In the genomic region with DNA sequence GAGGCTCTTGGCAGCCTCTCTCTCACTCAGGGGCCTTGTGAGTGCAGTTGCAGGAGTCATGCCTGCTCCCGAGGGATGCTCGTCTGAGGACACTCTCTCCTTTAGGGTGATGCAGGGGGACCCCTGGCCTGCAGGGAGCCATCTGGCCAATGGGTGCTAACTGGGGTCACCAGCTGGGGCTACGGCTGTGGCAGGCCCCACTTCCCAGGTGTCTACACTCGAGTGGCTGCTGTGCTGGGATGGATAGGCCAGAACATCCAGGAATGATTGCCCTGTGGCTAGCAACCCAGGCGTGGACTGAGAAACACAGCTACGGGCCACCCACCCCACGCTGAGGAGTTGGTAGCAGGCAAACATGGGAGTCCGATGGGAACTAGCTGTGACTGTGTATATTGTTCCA, we compare ENCODE assay signal across 10 mouse cellular contexts. TPM values are rescaled to one million over a fixed set of nuclear protein-coding genes. Genes with fewer than 3 reads are reported as not detected.
DNase-seq lines count a peak whose midpoint lies in the region; ATAC-seq and TF ChIP-seq lines count a peak whose summit lies in the region.
"Had no signal": no experiment of that assay in that cellular context is flagged by ENCODE, and none has a peak within 500 bp of the region (broad histone marks: within the 10 kb centered on the region; RNA-seq: fewer than 3 reads in every experiment).

No protein-coding gene starts in this region.

- peak overlapping the region; percentile 86; the same call in 1 of the 2 replicates for H3K9ac ChIP-seq in embryonic facial prominence, embryonic 13.5 days
- peak overlapping the region; percentile 77 for H3K9ac ChIP-seq in intestine, embryonic 15.5 days
- 0 out of 2 replicates have a peak overlapping the region, but pooled peaks have one; percentile 81 for H3K9ac ChIP-seq in midbrain, postnatal 0 days (replicated peaks; ENCODE audit: low read length, poor library complexity, severe bottlenecking)

- no peak for TF ChIP-seq CTCF in layer of hippocampus, adult 2 months (conservative IDR thresholded peaks at IDR 0.05)
- TF ChIP-seq CTCF in midbrain, postnatal 0 days (IDR thresholded peaks at IDR 0.05): no peak

- ATAC-seq in embryonic facial prominence, embryonic 13.5 days (ENCODE audit: insufficient number of reproducible peaks, insufficient read depth, low FRiP score, low TSS enrichment, low read depth): no peak
- ATAC-seq in intestine, embryonic 15.5 days: no peak
- no peak for ATAC-seq in midbrain, postnatal 0 days (ENCODE audit: low FRiP score)

- intact Hi-C loops in left cerebral cortex, postnatal 36 days (cut with DNase I): no loop called here
- intact Hi-C loops in left cerebral cortex, postnatal 4 days (cut with DNase I): no loop called here

- H3K4me1 ChIP-seq in embryonic facial prominence, embryonic 13.5 days: peaks cover 16% of the 10 kb centered on the region
- H3K4me1 ChIP-seq in intestine, embryonic 15.5 days (replicated peaks): peaks cover 26% of the 10 kb centered on the region
- peaks cover 4% of the 10 kb centered on the region; the same call in 1 of the 2 replicates for H3K4me1 ChIP-seq in midbrain, postnatal 0 days (ENCODE audit: insufficient read depth, low read length)

- peak overlapping the region; percentile 98 for H3K4me2 ChIP-seq in embryonic facial prominence, embryonic 13.5 days
- peak overlapping the region; percentile 83 for H3K4me2 ChIP-seq in intestine, embryonic 15.5 days (replicated peaks)
- no peak overlapping the region for H3K4me2 ChIP-seq in midbrain, postnatal 0 days (ENCODE audit: low read depth, low read length, poor library complexity, severe bottlenecking)

- peaks cover 44% of the 10 kb centered on the region for H3K36me3 ChIP-seq in embryonic facial prominence, embryonic 13.5 days
- H3K36me3 ChIP-seq in intestine, embryonic 15.5 days: peaks cover 21% of the 10 kb centered on the region; the same call in 1 of the 2 replicates
- H3K36me3 ChIP-seq in midbrain, postnatal 0 days (ENCODE audit: insufficient read depth, low read length): peaks cover 31% of the 10 kb centered on the region

- H3K27ac ChIP-seq in layer of hippocampus, adult 2 months: peak overlapping the region; percentile 92; the same call in 1 of the 2 replicates
- no peak overlapping the region for H3K27ac ChIP-seq in embryonic facial prominence, embryonic 13.5 days
- no peak overlapping the region for H3K27ac ChIP-seq in intestine, embryonic 15.5 days
- no peak overlapping the region for H3K27ac ChIP-seq in midbrain, postnatal 0 days (ENCODE audit: low read depth, low read length)

- no peaks in the 10 kb centered on the region for H3K27me3 ChIP-seq in embryonic facial prominence, embryonic 13.5 days
- no peaks in the 10 kb centered on the region for H3K27me3 ChIP-seq in intestine, embryonic 15.5 days (replicated peaks)
- H3K27me3 ChIP-seq in midbrain, postnatal 0 days (ENCODE audit: insufficient read depth, low read length): no peaks in the 10 kb centered on the region

- no peaks in the 10 kb centered on the region for H3K9me3 ChIP-seq in embryonic facial prominence, embryonic 13.5 days
- H3K9me3 ChIP-seq in intestine, embryonic 15.5 days: no peaks in the 10 kb centered on the region
- H3K9me3 ChIP-seq in midbrain, postnatal 0 days (ENCODE audit: low read length): no peaks in the 10 kb centered on the region

- DNase-seq in layer of hippocampus, adult 2 months (ENCODE audit: low spot score in 2 of 2): peak in 1 of 2 experiments; percentile 16
- DNase-seq in layer of hippocampus, adult 11-12 months (ENCODE audit: low spot score): no peak
- DNase-seq in midbrain, postnatal 0 days (ENCODE audit: low spot score): no peak
- no peak for DNase-seq in frontal cortex, postnatal 36 days (ENCODE audit: low spot score in 2 of 2)
- no peak for DNase-seq in left cerebral cortex, postnatal 36 days (ENCODE audit: low spot score in 2 of 2)
- DNase-seq in left cerebral cortex, postnatal 4 days: no peak

- WGBS in embryonic facial prominence, embryonic 13.5 days: 92% methylated on average over 8 of the region's 8 CpGs
- WGBS in intestine, embryonic 15.5 days: 87% methylated on average over 8 of the region's 8 CpGs
- 95% methylated on average over 8 of the region's 8 CpGs for WGBS in midbrain, postnatal 0 days

- peak overlapping the region; percentile 94; the same call in 1 of the 2 replicates for H3K4me3 ChIP-seq in layer of hippocampus, adult 2 months
- peak overlapping the region; percentile 86; the same call in 1 of the 2 replicates for H3K4me3 ChIP-seq in embryonic facial prominence, embryonic 13.5 days
- H3K4me3 ChIP-seq in intestine, embryonic 15.5 days (replicated peaks): peak overlapping the region; percentile 72
- no peak overlapping the region for H3K4me3 ChIP-seq in midbrain, postnatal 0 days (ENCODE audit: low read depth, low read length)

RNA-seq across cellular contexts. Expression of gene Timm13, which starts 1.7 kb away (rescaled TPM):
- 100 to 1,000 TPM; 134 to 145 TPM for total RNA-seq in layer of hippocampus, adult 2 months (2021)
- 317 and 358 TPM in 2 replicates for polyA plus RNA-seq in embryonic facial prominence, embryonic 13.5 days (2015; fragmentation: Nextera tagmentation; extraction: Ambion mirVana)
- 363 and 364 TPM in 2 replicates for polyA plus RNA-seq in intestine, embryonic 15.5 days (2015; fragmentation: Nextera tagmentation; extraction: Ambion mirVana)
- 153 and 267 TPM in 2 replicates for total RNA-seq in midbrain, postnatal 0 days (2014; rRNA removed)
- polyA plus RNA-seq in midbrain, postnatal 0 days (2015; fragmentation: Nextera tagmentation; extraction: Ambion mirVana): 362 and 384 TPM in 2 replicates
- total RNA-seq in left cerebral cortex, postnatal 36 days (2021): 100 to 1,000 TPM; 120 to 153 TPM
- 100 to 1,000 TPM; 147 TPM for total RNA-seq in left cerebral cortex, postnatal 4 days (2021)

RNA-seq across cellular contexts. Expression of gene Lmnb2, which starts 19.0 kb away (rescaled TPM):
- total RNA-seq in layer of hippocampus, adult 2 months (2021): 10 to 100 TPM; 20.8 to 21.9 TPM
- polyA plus RNA-seq in embryonic facial prominence, embryonic 13.5 days (2015; fragmentation: Nextera tagmentation; extraction: Ambion mirVana): 51.5 and 63.4 TPM in 2 replicates
- 41.0 and 42.6 TPM in 2 replicates for polyA plus RNA-seq in intestine, embryonic 15.5 days (2015; fragmentation: Nextera tagmentation; extraction: Ambion mirVana)
- total RNA-seq in midbrain, postnatal 0 days (2014; rRNA removed): 40.2 and 47.3 TPM in 2 replicates
- polyA plus RNA-seq in midbrain, postnatal 0 days (2015; fragmentation: Nextera tagmentation; extraction: Ambion mirVana): 22.6 and 22.7 TPM in 2 replicates
- total RNA-seq in left cerebral cortex, postnatal 36 days (2021): 10 to 100 TPM; 17.6 to 21.2 TPM
- total RNA-seq in left cerebral cortex, postnatal 4 days (2021): 10 to 100 TPM; 28.5 to 35.7 TPM

RNA-seq across cellular contexts. Expression of gene Tmprss9, which starts 27.4 kb away (rescaled TPM):
- total RNA-seq in layer of hippocampus, adult 2 months (2021): under 1 TPM; 0.46 to 0.56 TPM
- polyA plus RNA-seq in embryonic facial prominence, embryonic 13.5 days (2015; fragmentation: Nextera tagmentation; extraction: Ambion mirVana): not detected in 2 replicates
- polyA plus RNA-seq in intestine, embryonic 15.5 days (2015; fragmentation: Nextera tagmentation; extraction: Ambion mirVana): 0.05 TPM in 1 of 2 replicates, not detected in the other
- 0.09 and 0.11 TPM in 2 replicates for total RNA-seq in midbrain, postnatal 0 days (2014; rRNA removed)
- 0.27 and 0.31 TPM in 2 replicates for polyA plus RNA-seq in midbrain, postnatal 0 days (2015; fragmentation: Nextera tagmentation; extraction: Ambion mirVana)
- total RNA-seq in left cerebral cortex, postnatal 36 days (2021): under 1 TPM in 1 of 2 experiments, not detected in 1; 0.32 TPM
- under 1 TPM; 0.12 to 0.42 TPM for total RNA-seq in left cerebral cortex, postnatal 4 days (2021)
- total RNA-seq: heart, adult 8-10 months had no signal
- polyA plus RNA-seq: limb, embryonic 11.5 days had no signal

RNA-seq across cellular contexts. Expression of gene Gadd45b, which starts 30.8 kb away (rescaled TPM):
- total RNA-seq in layer of hippocampus, adult 2 months (2021): 10 to 100 TPM; 17.0 to 17.5 TPM
- polyA plus RNA-seq in embryonic facial prominence, embryonic 13.5 days (2015; fragmentation: Nextera tagmentation; extraction: Ambion mirVana): 29.0 and 29.9 TPM in 2 replicates
- polyA plus RNA-seq in intestine, embryonic 15.5 days (2015; fragmentation: Nextera tagmentation; extraction: Ambion mirVana): 26.6 and 29.9 TPM in 2 replicates
- total RNA-seq in midbrain, postnatal 0 days (2014; rRNA removed): 3.5 and 7.3 TPM in 2 replicates
- 5.0 and 6.4 TPM in 2 replicates for polyA plus RNA-seq in midbrain, postnatal 0 days (2015; fragmentation: Nextera tagmentation; extraction: Ambion mirVana)
- total RNA-seq in left cerebral cortex, postnatal 36 days (2021): 10 to 100 TPM; 17.4 to 23.9 TPM
- 1 to 10 TPM; 5.3 to 6.2 TPM for total RNA-seq in left cerebral cortex, postnatal 4 days (2021)

RNA-seq across cellular contexts. Expression of gene Sppl2b, which starts 44.0 kb away (rescaled TPM):
- 10 to 100 TPM; 61.2 to 63.2 TPM for total RNA-seq in layer of hippocampus, adult 2 months (2021)
- 49.3 and 54.5 TPM in 2 replicates for polyA plus RNA-seq in embryonic facial prominence, embryonic 13.5 days (2015; fragmentation: Nextera tagmentation; extraction: Ambion mirVana)
- polyA plus RNA-seq in intestine, embryonic 15.5 days (2015; fragmentation: Nextera tagmentation; extraction: Ambion mirVana): 34.8 and 37.8 TPM in 2 replicates
- total RNA-seq in midbrain, postnatal 0 days (2014; rRNA removed): 116 and 132 TPM in 2 replicates
- 78.6 and 86.2 TPM in 2 replicates for polyA plus RNA-seq in midbrain, postnatal 0 days (2015; fragmentation: Nextera tagmentation; extraction: Ambion mirVana)
- total RNA-seq in left cerebral cortex, postnatal 36 days (2021): 10 to 100 TPM; 53.2 to 66.1 TPM
- 10 to 100 TPM; 77.4 to 86.2 TPM for total RNA-seq in left cerebral cortex, postnatal 4 days (2021)
